Mouse (Mus musculus): Measurements from ENCODE around the gene Frrs1. TPM values are rescaled to one million over a fixed set of nuclear protein-coding genes. Genes with fewer than 3 reads are reported as not detected.
A peak's percentile ranks its signal among the peaks of the same experiment; 100 is the strongest.

Frrs1 gene
- polyA plus RNA-seq, 1 experiment from 2014 or later = 22.7 TPM

GRCm38 (mm10) chr3:116834241-116834640, 25.0 kb upstream of the Frrs1 start:
- H3K9ac ChIP-seq (replicated peaks) = no peak overlapping the region
- ATAC-seq (no peak), DNase-seq (no peak)
- no peaks in the 10 kb centered on the region for H3K4me1 ChIP-seq (ENCODE audit: insufficient read depth)
- H3K4me2 ChIP-seq (ENCODE audit: low read depth, low read length) = no peak overlapping the region
- H3K27ac ChIP-seq (ENCODE audit: low read depth) = no peak overlapping the region
- H3K4me3 ChIP-seq (ENCODE audit: low read depth, low read length) = no peak overlapping the region
- no peaks in the 10 kb centered on the region for H3K27me3 ChIP-seq (ENCODE audit: insufficient read depth, low read length)
- TF ChIP-seq EP300 (IDR thresholded peaks at IDR 0.05; ENCODE audit: low read depth) (no peak), CTCF (IDR thresholded peaks at IDR 0.05; ENCODE audit: low read depth) (no peak)
- H3K36me3 ChIP-seq (replicated peaks; ENCODE audit: insufficient read depth, low read length) = no peaks in the 10 kb centered on the region
- 91% methylated on average over 6 of the region's 6 CpGs for WGBS (ENCODE audit: insufficient replicate concordance)
- no peaks in the 10 kb centered on the region for H3K9me3 ChIP-seq (ENCODE audit: low read length)

GRCm38 (mm10) chr3:116835350-116835749, 23.9 kb upstream of the Frrs1 start:
- WGBS (ENCODE audit: insufficient replicate concordance) = 56% methylated on average over 4 of the region's 4 CpGs
- Histone ChIP-seq H3K9ac (replicated peaks) (no peak overlapping the region), H3K4me1 (ENCODE audit: insufficient read depth) (no peaks in the 10 kb centered on the region), H3K27me3 (ENCODE audit: insufficient read depth, low read length) (no peaks in the 10 kb centered on the region), H3K4me2 (ENCODE audit: low read depth, low read length) (peak overlapping the region; percentile 74; the same call in 1 of the 2 replicates), H3K27ac (ENCODE audit: low read depth) (no peak overlapping the region), H3K4me3 (ENCODE audit: low read depth, low read length) (0 out of 2 replicates have a peak overlapping the region, but pooled peaks have one; percentile 42), H3K36me3 (replicated peaks; ENCODE audit: insufficient read depth, low read length) (no peaks in the 10 kb centered on the region), H3K9me3 (ENCODE audit: low read length) (no peaks in the 10 kb centered on the region)
- ATAC-seq (no peak), DNase-seq (no peak)
- TF ChIP-seq CTCF (IDR thresholded peaks at IDR 0.05; ENCODE audit: low read depth) (no peak), EP300 (IDR thresholded peaks at IDR 0.05; ENCODE audit: low read depth) (no peak)

- H3K36me3 ChIP-seq (replicated peaks; ENCODE audit: insufficient read depth, low read length) = no peaks in the 10 kb centered on the region
- no peaks in the 10 kb centered on the region for H3K9me3 ChIP-seq (ENCODE audit: low read length)
- ATAC-seq (peak; percentile 56), DNase-seq (peak; percentile 90)
- TF ChIP-seq EP300 (IDR thresholded peaks at IDR 0.05; ENCODE audit: low read depth) (no peak), CTCF (IDR thresholded peaks at IDR 0.05; ENCODE audit: low read depth) (peak; percentile 95)
- no peak overlapping the region for H3K27ac ChIP-seq (ENCODE audit: low read depth)
- 0 out of 2 replicates have a peak overlapping the region, but pooled peaks have one; percentile 17 for H3K9ac ChIP-seq (replicated peaks)
- 25% methylated on average over 21 of the region's 21 CpGs for WGBS (ENCODE audit: insufficient replicate concordance)
- H3K4me3 ChIP-seq (ENCODE audit: low read depth, low read length) = peak overlapping the region; percentile 42
- H3K27me3 ChIP-seq (ENCODE audit: insufficient read depth, low read length) = no peaks in the 10 kb centered on the region
- H3K4me1 ChIP-seq (ENCODE audit: insufficient read depth) = no peaks in the 10 kb centered on the region
- H3K4me2 ChIP-seq (ENCODE audit: low read depth, low read length) = peak overlapping the region; percentile 74
These were observed 23.2 kb upstream of the Frrs1 start for GRCm38 (mm10) chr3:116835770-116836680.

GRCm38 (mm10) chr3:116836681-116837475, 22.4 kb upstream of the Frrs1 start:
- Histone ChIP-seq H3K4me2 (ENCODE audit: low read depth, low read length) (no peak overlapping the region), H3K9ac (replicated peaks) (no peak overlapping the region), H3K36me3 (replicated peaks; ENCODE audit: insufficient read depth, low read length) (no peaks in the 10 kb centered on the region), H3K4me3 (ENCODE audit: low read depth, low read length) (no peak overlapping the region), H3K9me3 (ENCODE audit: low read length) (no peaks in the 10 kb centered on the region), H3K4me1 (ENCODE audit: insufficient read depth) (no peaks in the 10 kb centered on the region), H3K27ac (ENCODE audit: low read depth) (no peak overlapping the region), H3K27me3 (ENCODE audit: insufficient read depth, low read length) (no peaks in the 10 kb centered on the region)
- no peak for DNase-seq
- ATAC-seq = no peak
- TF ChIP-seq EP300 (IDR thresholded peaks at IDR 0.05; ENCODE audit: low read depth) (no peak), CTCF (IDR thresholded peaks at IDR 0.05; ENCODE audit: low read depth) (no peak)
- 77% methylated on average over 23 of the region's 23 CpGs for WGBS (ENCODE audit: insufficient replicate concordance)

- peaks cover 10% of the 10 kb centered on the region for H3K4me1 ChIP-seq (ENCODE audit: insufficient read depth)
- H3K27ac ChIP-seq (ENCODE audit: low read depth) = no peak overlapping the region
- no peak for DNase-seq
- no peaks in the 10 kb centered on the region for H3K9me3 ChIP-seq (ENCODE audit: low read length)
- ATAC-seq = no peak
- TF ChIP-seq CTCF (IDR thresholded peaks at IDR 0.05; ENCODE audit: low read depth) (no peak), EP300 (IDR thresholded peaks at IDR 0.05; ENCODE audit: low read depth) (no peak)
- no peaks in the 10 kb centered on the region for H3K36me3 ChIP-seq (replicated peaks; ENCODE audit: insufficient read depth, low read length)
- H3K4me3 ChIP-seq (ENCODE audit: low read depth, low read length) = no peak overlapping the region
- no peak overlapping the region for H3K4me2 ChIP-seq (ENCODE audit: low read depth, low read length)
- WGBS (ENCODE audit: insufficient replicate concordance) = 72% methylated on average over 2 of the region's 2 CpGs
- H3K27me3 ChIP-seq (ENCODE audit: insufficient read depth, low read length) = no peaks in the 10 kb centered on the region
- no peak overlapping the region for H3K9ac ChIP-seq (replicated peaks)
These were observed 18.0 kb upstream of the Frrs1 start for GRCm38 (mm10) chr3:116841311-116841710.

Measured in liver, postnatal 0 days (tissue).